Mouse (Mus musculus) retina, adult 2 months (tissue): ENCODE measurements around the gene Mydgf.

Source experiments
- DNase-seq: peaks from one replicate; pipeline ENCODE4 v3.0.0-alpha.2; 2012; ENCODE audit warnings: low read depth, low spot score

The Mydgf gene

DNA sequence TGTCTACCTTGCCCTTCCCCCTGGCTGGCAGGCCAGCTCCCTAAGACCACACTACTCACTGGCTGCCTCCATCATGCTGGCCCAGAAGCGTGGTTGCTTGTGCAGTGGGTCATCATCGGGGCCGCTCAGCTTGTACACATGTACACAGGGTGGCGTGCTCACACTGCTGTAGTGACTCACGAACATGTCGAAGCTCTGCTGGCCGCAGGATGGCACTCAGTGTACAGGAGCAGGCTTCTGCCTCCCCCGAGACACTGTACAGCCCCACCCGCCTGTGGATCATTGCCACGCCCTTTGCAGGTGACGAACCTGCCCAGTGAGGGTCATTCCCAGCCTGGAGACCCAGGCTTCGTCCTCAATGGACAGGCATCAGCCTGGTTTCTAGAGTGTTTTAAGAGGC, 10.6 kb upstream of the Mydgf start:
- DNase-seq: no peak

- DNase-seq: no peak
These were observed 7.5 kb upstream of the Mydgf start for GRCm38 (mm10) chr17:56191266-56191665.

DNA sequence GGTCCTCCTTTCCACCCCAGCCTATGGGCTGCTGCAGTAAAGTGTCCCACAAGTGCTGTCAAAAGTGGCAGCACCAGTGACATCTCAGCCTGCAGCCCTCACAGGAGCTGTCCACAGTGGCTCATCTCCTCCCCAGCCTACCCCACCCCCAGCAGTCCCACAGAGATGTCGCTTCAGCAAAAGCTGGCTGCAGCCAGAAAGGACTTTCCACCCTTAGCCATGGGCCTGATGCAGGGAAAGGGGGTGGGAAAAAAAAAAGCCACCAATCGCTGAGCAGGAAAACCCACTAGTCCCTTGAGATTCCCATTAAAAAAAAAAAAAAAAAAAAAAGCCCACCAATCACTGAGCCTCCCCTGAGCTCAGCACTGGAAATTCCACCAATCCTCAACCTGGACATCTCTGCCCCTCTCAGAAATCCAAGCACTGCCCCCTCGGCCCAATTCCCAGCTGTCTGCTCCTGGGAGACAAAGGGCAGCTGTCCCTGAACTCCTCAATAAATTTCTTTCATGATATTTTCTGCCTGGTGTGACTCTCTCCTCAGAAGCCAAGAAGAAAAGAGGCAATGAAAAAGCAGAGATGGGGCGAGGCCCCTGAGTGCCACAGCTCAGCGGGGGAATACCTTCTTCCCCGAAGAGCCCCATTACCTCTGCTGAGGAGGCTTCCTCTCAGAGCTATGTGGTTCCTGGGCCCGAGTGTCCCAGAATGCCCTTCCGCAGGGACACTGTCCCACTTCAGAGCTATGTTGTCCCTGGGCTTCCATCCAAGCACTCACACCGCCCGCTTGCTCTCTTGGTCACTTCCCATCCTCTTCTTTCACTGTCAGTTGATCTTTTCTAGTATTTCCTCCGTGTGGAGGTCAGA, 1.8 kb upstream of the Mydgf start:
- DNase-seq: no peak

GRCm38 (mm10) chr17:56182975-56183657, 604 bp downstream of the Mydgf start:
- no peak for DNase-seq

- no peak for DNase-seq
These were observed 8.3 kb downstream of the Mydgf start for GRCm38 (mm10) chr17:56175416-56175815.

- no peak for DNase-seq
These were observed 10.2 kb downstream of the Mydgf start for GRCm38 (mm10) chr17:56173401-56174046.

- no peak for DNase-seq
These were observed 11.8 kb downstream of the Mydgf start for GRCm38 (mm10) chr17:56171881-56172280.

GRCm38 (mm10) chr17:56171456-56171855, 12.3 kb downstream of the Mydgf start:
- no peak for DNase-seq

- DNase-seq: no peak
These were observed 13.1 kb downstream of the Mydgf start for GRCm38 (mm10) chr17:56170636-56171035.

GRCm38 (mm10) chr17:56169830-56170229, 13.9 kb downstream of the Mydgf start:
- DNase-seq: no peak

DNA sequence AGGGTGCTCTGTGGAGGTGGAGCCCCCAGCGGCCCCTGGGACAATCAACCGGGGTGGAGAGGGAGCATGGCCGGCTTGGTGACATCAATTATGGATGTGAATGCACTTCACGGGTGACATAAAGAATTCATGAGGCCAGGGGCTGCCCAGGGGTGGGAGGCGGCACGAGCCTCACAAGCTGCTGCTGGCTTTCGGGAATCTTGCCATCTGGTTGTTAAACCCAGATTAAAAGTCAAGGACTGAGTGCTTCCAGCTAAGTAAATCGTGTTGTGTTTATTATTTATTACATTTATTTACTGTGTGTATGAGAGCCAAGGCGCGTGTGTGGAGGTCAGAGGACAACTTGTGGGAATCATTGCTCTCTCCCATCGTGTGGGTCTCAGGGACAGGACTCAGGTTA, 18.0 kb downstream of the Mydgf start:
- DNase-seq: no peak

GRCm38 (mm10) chr17:56164510-56164909, 19.2 kb downstream of the Mydgf start:
- no peak for DNase-seq

DNA sequence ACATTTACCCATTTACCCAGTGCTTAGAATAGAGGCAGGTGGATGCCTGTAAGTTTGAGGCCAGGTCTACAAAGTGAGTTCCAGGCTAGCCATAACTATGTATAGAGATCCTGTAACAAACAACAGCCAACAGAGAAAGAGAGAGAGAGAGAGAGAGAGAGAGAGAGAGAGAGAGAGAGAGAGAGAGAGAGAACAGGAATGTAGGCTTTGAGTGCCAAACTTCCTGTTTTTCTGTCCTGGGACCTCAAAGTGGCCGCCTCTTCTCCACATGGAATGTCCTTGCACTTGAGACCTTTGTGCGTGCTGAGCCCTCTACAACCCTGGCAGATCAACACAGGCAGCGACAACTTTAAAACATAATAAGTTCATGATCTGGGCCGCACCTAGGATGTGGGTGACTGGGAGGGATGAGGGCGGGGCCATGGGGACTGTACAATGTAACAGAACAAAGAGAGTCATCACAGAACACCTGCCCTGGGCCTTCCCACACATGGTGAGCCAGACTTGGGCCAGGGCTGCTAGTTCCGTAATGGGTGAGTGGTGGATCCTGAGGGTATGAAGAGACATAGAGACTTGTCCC, 20.1 kb downstream of the Mydgf start:
- DNase-seq: no peak

GRCm38 (mm10) chr17:56162231-56162774, 21.4 kb downstream of the Mydgf start, which contains the start of gene Tnfaip8l1:
Tnfaip8l1 (plus strand) TSS chr17:56162477.
- peak; percentile 56 for DNase-seq

DNA sequence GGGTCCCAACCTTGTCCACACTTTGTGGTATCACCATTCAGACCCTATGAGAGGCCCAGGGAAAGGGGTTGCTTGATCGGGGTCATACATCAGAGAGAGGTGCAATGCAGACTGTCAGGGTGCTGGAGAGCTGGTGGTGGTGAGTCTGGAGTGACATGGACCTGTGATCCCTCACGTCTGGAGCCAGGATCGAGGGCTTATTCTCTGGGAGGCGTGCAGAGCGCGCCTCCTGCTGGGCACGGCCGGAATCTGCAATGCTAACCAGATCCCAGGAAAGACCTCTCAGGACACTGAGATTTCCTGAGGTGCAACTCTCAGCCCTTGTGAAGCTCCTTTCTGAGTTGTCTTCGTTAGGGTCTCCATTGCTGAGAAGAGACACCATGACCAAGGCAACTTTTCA, 24.0 kb downstream of the Mydgf start:
- DNase-seq: no peak

DNA sequence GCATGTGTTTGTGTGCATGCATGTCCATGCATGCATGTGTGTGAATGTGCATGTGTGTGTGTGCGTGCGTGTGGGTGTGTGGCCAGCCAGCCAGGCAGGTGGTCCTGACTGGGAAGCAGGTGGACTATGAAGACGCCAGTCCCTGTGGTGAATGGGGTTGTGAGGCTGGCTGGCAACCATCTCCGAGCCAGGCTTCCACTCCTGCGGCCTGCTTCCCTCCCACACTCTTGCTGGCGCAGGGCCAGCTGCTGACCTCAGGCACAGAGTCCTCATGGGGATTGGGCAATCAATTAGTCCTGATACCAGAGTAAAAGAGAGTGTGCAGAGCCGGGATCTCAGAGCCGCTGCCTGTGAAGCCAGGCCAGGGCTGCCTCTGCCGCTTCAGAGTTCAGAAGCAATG, 30.1 kb downstream of the Mydgf start:
- no peak for DNase-seq

DNA sequence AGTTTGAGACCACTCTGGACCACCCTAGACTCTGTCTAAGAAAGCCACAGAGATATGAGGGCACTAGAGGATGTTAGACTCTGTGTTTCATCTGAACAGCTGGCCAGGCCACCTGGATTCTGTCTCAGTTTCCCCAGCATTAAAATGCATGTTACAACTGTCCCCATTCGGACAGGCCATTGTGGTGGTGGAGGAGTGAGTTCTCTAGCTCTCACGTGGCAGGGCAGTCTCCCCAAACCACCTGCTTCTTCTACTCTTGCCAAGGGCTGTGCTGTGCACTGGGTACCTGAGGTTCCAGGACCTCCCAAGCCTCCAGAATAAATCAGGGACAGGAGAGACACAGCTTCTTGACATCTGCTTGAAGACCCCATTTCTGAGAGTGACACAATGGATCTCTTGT, 33.8 kb downstream of the Mydgf start:
- DNase-seq: no peak

DNA sequence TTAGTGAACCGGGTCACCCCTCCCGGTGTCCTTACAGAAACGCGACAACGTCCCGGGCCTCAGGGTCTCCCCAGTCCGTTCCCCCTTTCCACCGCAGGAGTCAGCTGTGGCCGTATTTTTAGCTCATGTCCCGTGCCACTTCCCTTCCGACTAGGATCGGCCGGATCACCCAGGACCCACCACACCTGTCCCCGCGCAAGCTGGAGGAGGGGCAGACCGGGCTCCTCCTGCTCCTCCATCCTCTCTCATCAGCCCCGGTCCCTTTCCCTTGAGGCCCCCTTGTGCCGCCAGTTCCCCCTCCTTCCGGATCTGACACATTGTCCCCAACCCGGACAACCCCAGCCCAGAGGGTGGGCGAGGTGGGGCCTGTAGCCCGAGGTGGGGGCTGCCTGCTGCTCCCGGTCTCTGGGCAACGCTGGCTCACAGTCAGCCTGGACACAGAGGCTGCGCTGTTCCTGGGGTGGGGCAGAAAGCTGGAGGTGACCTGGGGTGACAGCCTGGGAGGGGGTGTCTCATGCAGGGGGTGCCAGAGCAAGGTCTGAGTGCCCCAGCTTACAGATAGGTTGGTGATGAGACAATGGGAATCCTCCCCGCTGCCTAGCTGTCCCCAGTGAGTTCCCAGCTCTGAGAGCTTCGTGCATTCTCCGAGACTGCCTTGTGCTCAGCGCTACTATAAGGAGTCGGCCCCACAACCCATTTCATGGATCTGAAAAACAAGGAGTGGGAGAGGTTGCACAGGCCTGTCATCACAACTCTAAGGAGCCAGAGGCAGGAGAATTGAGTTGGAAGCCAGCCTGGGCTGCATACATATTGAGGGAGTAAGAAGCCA, 34.7 kb downstream of the Mydgf start:
- DNase-seq: no peak

DNA sequence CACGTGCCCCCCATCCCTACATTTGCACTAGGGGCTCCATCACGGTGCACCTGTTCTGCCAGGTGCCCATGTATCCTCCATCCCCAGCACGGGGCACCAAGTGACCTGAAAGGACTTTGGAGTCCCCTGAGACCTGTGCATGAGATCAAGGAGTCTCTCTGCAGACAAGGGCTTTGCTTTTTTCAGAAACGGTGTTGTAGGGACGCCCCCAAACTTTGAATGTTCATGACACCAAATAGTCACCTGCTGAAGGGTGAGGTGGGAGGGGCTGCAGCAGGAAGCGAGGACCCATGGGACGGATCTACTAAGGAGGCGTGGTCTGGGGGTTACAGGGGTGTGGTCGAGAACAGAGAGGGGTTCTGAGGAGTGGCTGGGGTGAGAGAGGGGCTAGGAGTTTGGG, 35.4 kb downstream of the Mydgf start:
- DNase-seq: no peak

GRCm38 (mm10) chr17:56147420-56147819, 36.3 kb downstream of the Mydgf start:
- DNase-seq: no peak

- DNase-seq: no peak
These were observed 37.6 kb downstream of the Mydgf start for GRCm38 (mm10) chr17:56146131-56146530.
